Mouse (Mus musculus): ENCODE results near the gene Ttc5. TPM values are rescaled to one million over a fixed set of nuclear protein-coding genes. Genes with fewer than 3 reads are reported as not detected.
A peak's percentile ranks its signal among the peaks of the same experiment; 100 is the strongest.

Gene Ttc5
- polyA plus RNA-seq, 1 experiment, result 13.5 TPM

DNA sequence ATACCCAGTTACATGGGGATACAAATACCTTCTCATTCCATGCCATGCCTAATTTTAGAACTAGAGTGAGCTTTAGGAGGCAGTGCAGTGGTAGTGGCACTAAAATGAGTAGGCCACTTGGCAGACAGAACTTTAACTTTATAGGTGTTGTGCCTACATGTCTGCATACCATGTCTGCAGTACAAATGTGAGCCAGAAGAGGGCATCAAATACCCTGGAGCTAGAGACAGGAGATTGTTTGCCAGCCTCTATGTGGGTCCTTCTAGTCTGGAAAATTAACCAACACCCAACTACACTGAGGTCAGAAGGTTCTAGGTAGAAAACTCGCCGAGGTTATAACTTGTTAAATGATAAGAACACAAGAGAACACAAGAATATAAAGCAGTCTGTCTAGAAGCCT, 13.2 kb upstream of the Ttc5 start:
- Histone ChIP-seq H3K27ac (ENCODE audit: insufficient read depth, low read depth, low read length) (no peak overlapping the region), H3K36me3 (ENCODE audit: control insufficient read depth, insufficient read depth, low read length) (no peaks in the 10 kb centered on the region), H3K4me3 (ENCODE audit: low read depth, low read length) (no peak overlapping the region), H3K27me3 (ENCODE audit: control insufficient read depth, insufficient read depth, low read length) (no peaks in the 10 kb centered on the region), H3K4me1 (ENCODE audit: control insufficient read depth, insufficient read depth, insufficient read length, low read length) (no peaks in the 10 kb centered on the region)
- WGBS, result 59% methylated on average over 2 of the region's 2 CpGs
- no peak for TF ChIP-seq CTCF (IDR thresholded peaks at IDR 0.05; ENCODE audit: extremely low read depth, insufficient read length, insufficient replicate concordance, low read depth, low read length)
- TF ChIP-seq POLR2A (IDR thresholded peaks at IDR 0.05; ENCODE audit: low read depth, low read length), result no peak

DNA sequence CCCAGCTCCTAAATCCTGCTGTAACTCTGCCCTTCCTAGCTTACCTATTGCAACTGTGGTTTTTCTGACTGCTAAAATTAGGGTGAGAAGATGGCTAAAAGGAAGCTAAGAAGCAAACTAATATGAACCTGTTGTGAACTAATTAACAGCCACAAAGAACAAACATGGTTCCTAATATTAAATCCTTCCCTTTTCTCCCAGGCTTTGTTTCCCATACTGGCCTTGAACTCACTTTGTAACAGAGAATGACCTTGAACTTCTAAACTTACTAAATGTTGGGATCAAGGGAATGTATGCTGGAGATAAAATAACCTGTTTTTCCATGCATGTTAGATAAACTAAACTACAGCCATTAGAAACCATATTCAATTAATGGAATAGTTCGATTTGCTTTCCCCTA, 11.1 kb upstream of the Ttc5 start:
- TF ChIP-seq POLR2A (IDR thresholded peaks at IDR 0.05; ENCODE audit: low read depth, low read length), result no peak
- no peak for TF ChIP-seq CTCF (IDR thresholded peaks at IDR 0.05; ENCODE audit: extremely low read depth, insufficient read length, insufficient replicate concordance, low read depth, low read length)
- H3K27me3 ChIP-seq (ENCODE audit: control insufficient read depth, insufficient read depth, low read length), result no peaks in the 10 kb centered on the region
- no peaks in the 10 kb centered on the region for H3K4me1 ChIP-seq (ENCODE audit: control insufficient read depth, insufficient read depth, insufficient read length, low read length)
- no peaks in the 10 kb centered on the region for H3K36me3 ChIP-seq (ENCODE audit: control insufficient read depth, insufficient read depth, low read length)
- 79% methylated on average over 1 of the region's 1 CpGs for WGBS
- no peak overlapping the region for H3K4me3 ChIP-seq (ENCODE audit: low read depth, low read length)
- no peak overlapping the region for H3K27ac ChIP-seq (ENCODE audit: insufficient read depth, low read depth, low read length)

DNA sequence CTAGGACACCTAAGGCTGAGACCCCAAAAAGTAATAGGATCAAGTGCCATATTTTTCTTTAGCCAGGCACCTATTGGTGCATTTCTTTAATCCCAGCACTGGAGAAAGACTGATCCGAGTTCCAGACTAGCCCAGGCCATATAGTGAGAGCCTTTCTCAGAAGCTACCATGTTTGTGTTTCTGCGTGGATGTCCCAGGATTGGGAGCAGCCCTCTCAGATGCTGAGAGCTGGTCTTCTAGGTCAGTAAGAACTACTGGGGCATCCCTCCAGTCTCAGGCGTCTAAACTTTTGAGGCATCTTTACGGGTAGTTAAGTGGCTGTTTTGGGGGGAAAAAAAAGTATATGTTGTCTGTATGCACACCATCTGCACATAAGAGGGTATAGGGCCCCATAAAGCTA, 10.6 kb upstream of the Ttc5 start:
- H3K4me1 ChIP-seq (ENCODE audit: control insufficient read depth, insufficient read depth, insufficient read length, low read length), result no peaks in the 10 kb centered on the region
- 88% methylated on average over 4 of the region's 4 CpGs for WGBS
- TF ChIP-seq CTCF (IDR thresholded peaks at IDR 0.05; ENCODE audit: extremely low read depth, insufficient read length, insufficient replicate concordance, low read depth, low read length) (no peak), POLR2A (IDR thresholded peaks at IDR 0.05; ENCODE audit: low read depth, low read length) (no peak)

DNA sequence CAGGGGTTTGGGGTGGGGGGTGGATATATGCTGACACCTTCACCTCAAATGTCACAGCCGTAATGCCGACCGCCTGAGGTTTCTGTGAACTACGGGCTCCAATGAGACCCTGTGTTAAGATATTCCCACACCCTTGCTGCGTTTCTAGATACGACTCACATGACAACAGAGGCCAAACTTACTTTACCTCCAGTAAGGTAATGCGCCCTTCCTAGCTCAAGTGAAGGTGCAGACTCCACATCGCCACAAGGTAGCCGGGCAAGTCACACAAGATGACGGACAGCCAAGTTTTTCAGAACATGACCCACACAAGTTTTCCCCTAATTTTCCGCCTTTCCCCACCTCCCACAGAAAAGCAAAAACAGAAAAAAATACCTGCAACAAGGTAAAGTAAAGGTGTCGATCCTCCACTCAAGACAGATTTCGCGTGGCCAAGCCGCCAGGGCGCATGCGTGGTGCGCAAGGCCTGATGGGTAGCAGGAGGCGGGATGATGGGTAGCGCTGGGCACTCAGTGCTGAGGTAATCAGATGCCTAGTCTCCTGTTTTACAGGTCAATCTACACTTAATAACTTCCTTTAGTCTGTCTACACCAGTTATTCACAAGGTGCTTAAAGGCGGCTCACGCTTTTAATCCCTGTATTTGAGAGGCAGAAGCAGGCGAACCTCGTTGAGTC, 10.1 kb upstream of the Ttc5 start:
- TF ChIP-seq CTCF (IDR thresholded peaks at IDR 0.05; ENCODE audit: extremely low read depth, insufficient read length, insufficient replicate concordance, low read depth, low read length) (no peak), POLR2A (IDR thresholded peaks at IDR 0.05; ENCODE audit: low read depth, low read length) (no peak)
- H3K36me3 ChIP-seq (ENCODE audit: control insufficient read depth, insufficient read depth, low read length), result no peaks in the 10 kb centered on the region
- H3K27me3 ChIP-seq (ENCODE audit: control insufficient read depth, insufficient read depth, low read length), result no peaks in the 10 kb centered on the region
- WGBS, result 94% methylated on average over 24 of the region's 24 CpGs
- no peak overlapping the region for H3K4me3 ChIP-seq (ENCODE audit: low read depth, low read length)
- no peak overlapping the region for H3K27ac ChIP-seq (ENCODE audit: insufficient read depth, low read depth, low read length)
- H3K4me1 ChIP-seq (ENCODE audit: control insufficient read depth, insufficient read depth, insufficient read length, low read length), result no peaks in the 10 kb centered on the region

More for the DNA sequence above, 10.6 kb upstream of the Ttc5 start:
- H3K27me3 ChIP-seq (ENCODE audit: control insufficient read depth, insufficient read depth, low read length), result no peaks in the 10 kb centered on the region
- no peak overlapping the region for H3K27ac ChIP-seq (ENCODE audit: insufficient read depth, low read depth, low read length)
- no peak overlapping the region for H3K4me3 ChIP-seq (ENCODE audit: low read depth, low read length)
- no peaks in the 10 kb centered on the region for H3K36me3 ChIP-seq (ENCODE audit: control insufficient read depth, insufficient read depth, low read length)

DNA sequence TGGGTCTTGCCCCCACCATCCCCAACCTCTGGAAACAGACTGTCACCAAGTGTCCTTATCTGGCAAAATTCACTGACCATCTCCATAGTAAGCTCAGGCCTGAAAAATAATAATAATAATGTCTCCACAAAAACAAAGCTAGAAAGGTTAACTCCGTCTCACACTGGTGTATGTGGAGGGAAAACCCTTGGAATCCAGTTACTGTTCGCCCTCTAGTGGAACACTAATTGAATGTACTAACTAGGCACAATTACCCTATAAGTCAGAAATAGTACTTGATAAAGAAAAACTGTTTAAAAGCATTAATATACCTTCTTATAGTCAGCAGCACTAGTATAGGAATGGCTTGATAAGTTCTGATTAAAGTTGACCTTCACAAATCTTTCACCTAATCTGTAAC, 2.8 kb upstream of the Ttc5 start:
- WGBS, result 6% methylated on average over 2 of the region's 2 CpGs
- H3K4me1 ChIP-seq (ENCODE audit: control insufficient read depth, insufficient read depth, insufficient read length, low read length), result 0 out of 2 replicates have a peak, but pooled peaks cover 2% of the 10 kb centered on the region
- no peak overlapping the region for H3K27ac ChIP-seq (ENCODE audit: insufficient read depth, low read depth, low read length)
- H3K27me3 ChIP-seq (ENCODE audit: control insufficient read depth, insufficient read depth, low read length), result no peaks in the 10 kb centered on the region
- TF ChIP-seq CTCF (IDR thresholded peaks at IDR 0.05; ENCODE audit: extremely low read depth, insufficient read length, insufficient replicate concordance, low read depth, low read length), result no peak
- TF ChIP-seq POLR2A (IDR thresholded peaks at IDR 0.05; ENCODE audit: low read depth, low read length), result no peak
- H3K36me3 ChIP-seq (ENCODE audit: control insufficient read depth, insufficient read depth, low read length), result no peaks in the 10 kb centered on the region
- H3K4me3 ChIP-seq (ENCODE audit: low read depth, low read length), result no peak overlapping the region

DNA sequence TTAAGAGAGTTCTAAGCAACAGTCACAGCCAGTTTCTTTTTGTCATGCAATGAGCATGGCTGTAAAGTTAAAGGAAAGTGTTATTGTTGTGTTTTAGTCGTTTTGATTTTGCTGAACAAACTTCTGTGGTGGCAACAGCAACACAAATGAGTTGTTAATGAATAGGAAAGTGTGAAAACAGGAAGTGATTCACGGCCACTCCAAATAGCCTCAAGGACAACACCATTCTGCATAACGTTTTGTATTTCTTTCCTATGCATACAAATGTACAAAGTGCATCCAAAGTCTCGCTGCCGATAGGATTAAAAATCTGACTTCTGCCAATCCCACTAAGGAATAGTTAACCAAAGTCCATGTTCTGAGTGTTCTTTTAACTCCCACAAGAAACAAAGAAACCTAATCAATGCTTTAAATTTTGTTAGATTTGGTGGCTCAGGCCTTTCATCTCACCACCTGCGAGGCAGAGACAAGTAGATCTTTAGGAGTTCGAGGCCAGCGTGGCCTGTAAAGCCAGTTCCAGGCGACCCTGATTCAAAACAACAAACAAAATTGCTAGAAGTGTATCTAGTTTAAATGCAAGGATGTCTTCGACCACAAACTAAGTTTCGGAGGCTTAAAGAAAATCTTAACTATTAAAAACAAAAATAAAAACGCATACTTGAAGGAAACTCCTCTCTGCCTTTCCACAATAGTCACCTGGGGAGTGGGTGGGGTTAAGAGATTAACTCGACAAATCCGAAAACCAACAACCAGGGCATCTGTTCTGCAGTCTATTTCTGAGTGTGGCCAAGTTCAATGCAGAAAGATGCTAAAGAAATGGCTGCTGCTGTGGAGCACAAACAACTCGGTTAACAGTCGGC, 698 bp downstream of the Ttc5 start:
- peaks cover 6% of the 10 kb centered on the region; the same call in 1 of the 2 replicates for H3K36me3 ChIP-seq (ENCODE audit: control insufficient read depth, insufficient read depth, low read length)
- peak overlapping the region; percentile 80 for H3K4me3 ChIP-seq (ENCODE audit: low read depth, low read length)
- WGBS, result 5% methylated on average over 16 of the region's 16 CpGs
- H3K4me1 ChIP-seq (ENCODE audit: control insufficient read depth, insufficient read depth, insufficient read length, low read length), result 0 out of 2 replicates have a peak, but pooled peaks cover 2% of the 10 kb centered on the region
- H3K27me3 ChIP-seq (ENCODE audit: control insufficient read depth, insufficient read depth, low read length), result no peaks in the 10 kb centered on the region
- no peak for TF ChIP-seq CTCF (IDR thresholded peaks at IDR 0.05; ENCODE audit: extremely low read depth, insufficient read length, insufficient replicate concordance, low read depth, low read length)
- no peak for TF ChIP-seq POLR2A (IDR thresholded peaks at IDR 0.05; ENCODE audit: low read depth, low read length)
- H3K27ac ChIP-seq (ENCODE audit: insufficient read depth, low read depth, low read length), result 0 out of 2 replicates have a peak overlapping the region, but pooled peaks have one; percentile 19

DNA sequence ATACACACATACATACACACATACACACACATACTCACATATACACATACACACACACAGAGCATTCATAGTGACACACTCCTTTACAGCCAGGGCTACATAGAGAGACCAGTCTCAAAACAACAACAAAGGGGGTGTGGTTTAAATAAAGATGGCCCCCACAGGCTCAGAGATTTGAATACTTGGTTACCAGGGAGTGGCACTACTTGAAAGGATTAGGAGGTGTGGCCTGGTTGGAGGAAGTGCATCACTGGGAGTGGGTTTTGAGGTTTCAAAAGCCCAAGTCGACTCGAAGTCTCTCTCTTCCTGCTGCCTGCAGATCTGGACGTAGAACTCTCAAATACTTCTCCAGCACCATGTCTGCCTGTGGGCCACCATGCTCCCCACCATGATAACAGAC, 3.2 kb downstream of the Ttc5 start:
- Histone ChIP-seq H3K4me3 (ENCODE audit: low read depth, low read length) (no peak overlapping the region), H3K4me1 (ENCODE audit: control insufficient read depth, insufficient read depth, insufficient read length, low read length) (0 out of 2 replicates have a peak, but pooled peaks cover 2% of the 10 kb centered on the region), H3K27ac (ENCODE audit: insufficient read depth, low read depth, low read length) (no peak overlapping the region), H3K27me3 (ENCODE audit: control insufficient read depth, insufficient read depth, low read length) (no peaks in the 10 kb centered on the region), H3K36me3 (ENCODE audit: control insufficient read depth, insufficient read depth, low read length) (peaks cover 14% of the 10 kb centered on the region)
- no peak for TF ChIP-seq CTCF (IDR thresholded peaks at IDR 0.05; ENCODE audit: extremely low read depth, insufficient read length, insufficient replicate concordance, low read depth, low read length)
- no peak for TF ChIP-seq POLR2A (IDR thresholded peaks at IDR 0.05; ENCODE audit: low read depth, low read length)
- 90% methylated on average over 3 of the region's 3 CpGs for WGBS

Measured in small intestine, adult 2 months (tissue).